ENCODE assay signal across 8 mouse cellular contexts in the genomic region with DNA sequence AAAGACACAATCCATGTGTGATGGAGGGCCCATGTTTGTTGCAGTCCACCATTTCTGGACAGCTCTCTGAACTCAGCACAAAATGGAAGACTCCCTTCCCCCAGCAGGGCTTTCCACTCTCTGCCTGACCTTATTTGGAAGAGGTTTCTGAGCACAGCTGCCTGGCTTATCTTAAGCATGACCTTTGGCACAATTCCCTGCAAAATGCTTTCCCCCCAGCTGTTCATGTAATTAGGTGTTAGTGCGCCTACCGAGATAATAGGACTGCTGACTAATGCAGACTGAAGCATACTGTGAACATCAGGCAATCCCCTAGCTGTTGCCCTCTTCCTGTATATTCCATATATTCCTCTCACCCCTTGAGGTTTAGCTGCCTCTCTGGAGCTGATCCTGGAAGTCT. TPM values are rescaled to one million over a fixed set of nuclear protein-coding genes. Genes with fewer than 3 reads are reported as not detected.
A peak's percentile ranks its signal among the peaks of the same experiment; 100 is the strongest.
DNase-seq lines count a peak whose midpoint lies in the region; ATAC-seq and TF ChIP-seq lines count a peak whose summit lies in the region.

No protein-coding gene starts in this region.

- H3K36me3 ChIP-seq in heart, embryonic 13.5 days = no peaks in the 10 kb centered on the region
- no peaks in the 10 kb centered on the region for H3K36me3 ChIP-seq in liver, embryonic 16.5 days (ENCODE audit: control insufficient read depth, insufficient read depth)
- H3K36me3 ChIP-seq in thymus, adult 2 months (ENCODE audit: control insufficient read depth, insufficient read depth, low read length) = no peaks in the 10 kb centered on the region

- peak overlapping the region; percentile 36; the same call in 1 of the 2 replicates for H3K27ac ChIP-seq in heart, embryonic 13.5 days (replicated peaks)
- no peak overlapping the region for H3K27ac ChIP-seq in liver, embryonic 16.5 days (ENCODE audit: low read length)
- H3K27ac ChIP-seq in thymus, adult 2 months (ENCODE audit: control insufficient read depth, insufficient read depth, low read length) = no peak overlapping the region

- TF ChIP-seq CTCF in thymus, adult 2 months (IDR thresholded peaks at IDR 0.05; ENCODE audit: borderline replicate concordance, control insufficient read depth, extremely low read depth, insufficient read depth, low read length, poor library complexity) = no peak

- DNase-seq in ES-CJ7 (ENCODE audit: low read depth, low spot score) = peak; percentile 6
- peak; percentile 18 for DNase-seq in adrenal gland, postnatal 14 days
- DNase-seq in cerebellum, adult 11 months = no peak
- no peak for DNase-seq in thymus, adult 2 months
- DNase-seq in spleen, postnatal 10 days (ENCODE audit: low spot score in 2 of 2) = no peak
- no peak for DNase-seq in thymus, postnatal 0 days (ENCODE audit: low spot score)

- no peak overlapping the region for H3K9ac ChIP-seq in heart, embryonic 13.5 days
- H3K9ac ChIP-seq in liver, embryonic 16.5 days (ENCODE audit: low read depth, low read length) = no peak overlapping the region

- no peak overlapping the region for H3K4me3 ChIP-seq in heart, embryonic 13.5 days
- no peak overlapping the region for H3K4me3 ChIP-seq in liver, embryonic 16.5 days (ENCODE audit: low read depth, low read length)
- H3K4me3 ChIP-seq in thymus, adult 2 months (ENCODE audit: control insufficient read depth, insufficient read depth, low read length) = no peak overlapping the region

- H3K4me1 ChIP-seq in heart, embryonic 13.5 days = peaks cover 18% of the 10 kb centered on the region
- H3K4me1 ChIP-seq in liver, embryonic 16.5 days (ENCODE audit: control insufficient read depth, low read depth, low read length) = no peaks in the 10 kb centered on the region
- H3K4me1 ChIP-seq in thymus, adult 2 months (replicated peaks; ENCODE audit: control insufficient read depth, insufficient read depth, low read length) = no peaks in the 10 kb centered on the region

- 18% methylated on average over 2 of the region's 2 CpGs for WGBS in heart, embryonic 13.5 days
- 42% methylated on average over 2 of the region's 2 CpGs for WGBS in liver, embryonic 16.5 days (ENCODE audit: insufficient replicate concordance)
- 88% methylated on average over 2 of the region's 2 CpGs for WGBS in thymus, adult 2 months

- H3K4me2 ChIP-seq in heart, embryonic 13.5 days = no peak overlapping the region
- H3K4me2 ChIP-seq in liver, embryonic 16.5 days (ENCODE audit: low read depth, low read length) = no peak overlapping the region

- ATAC-seq in heart, embryonic 13.5 days (ENCODE audit: extremely low read depth, insufficient number of reproducible peaks, low FRiP score, low TSS enrichment) = no peak; the same call in 1 of the 2 replicates
- ATAC-seq in liver, embryonic 16.5 days (ENCODE audit: low read depth) = peak; percentile 13; the same call in 1 of the 2 replicates

- no peaks in the 10 kb centered on the region for H3K27me3 ChIP-seq in heart, embryonic 13.5 days (replicated peaks)
- H3K27me3 ChIP-seq in liver, embryonic 16.5 days (ENCODE audit: control insufficient read depth, insufficient read depth, low read depth, low read length) = no peaks in the 10 kb centered on the region
- H3K27me3 ChIP-seq in thymus, adult 2 months (ENCODE audit: control insufficient read depth, insufficient read depth, low read length) = no peaks in the 10 kb centered on the region

- H3K9me3 ChIP-seq in heart, embryonic 13.5 days = no peaks in the 10 kb centered on the region
- H3K9me3 ChIP-seq in liver, embryonic 16.5 days (replicated peaks; ENCODE audit: control insufficient read depth, low read length) = no peaks in the 10 kb centered on the region

- TF ChIP-seq POLR2A in thymus, adult 2 months (IDR thresholded peaks at IDR 0.05; ENCODE audit: control insufficient read depth, extremely low read depth, insufficient read depth, low read length, poor library complexity) = no peak

RNA-seq across cellular contexts. Expression of a gene that starts 21.4 kb away (rescaled TPM):
- total RNA-seq in adrenal gland, postnatal 14 days (2021) = 3.6 and 82.0 TPM in 2 replicates
- polyA plus RNA-seq in heart, embryonic 13.5 days (2015; fragmentation: Nextera tagmentation; extraction: Ambion mirVana) = 1.1 and 5.3 TPM in 2 replicates
- 203 and 206 TPM in 2 replicates for polyA plus RNA-seq in liver, embryonic 16.5 days (2015; fragmentation: Nextera tagmentation; extraction: Ambion mirVana)
- 0.45 TPM in 1 of 2 replicates, not detected in the other for polyA plus RNA-seq in thymus, adult 2 months (2012; rRNA removed)
- 0.37 and 0.38 TPM in 2 replicates for polyA plus RNA-seq in thymus, postnatal 0 days (2015; fragmentation: Nextera tagmentation; extraction: Ambion mirVana)

RNA-seq across cellular contexts. Expression of a gene that starts 46.3 kb away (rescaled TPM):
- 36.8 and 37.9 TPM in 2 replicates for total RNA-seq in adrenal gland, postnatal 14 days (2021)
- 41.4 and 41.8 TPM in 2 replicates for polyA plus RNA-seq in heart, embryonic 13.5 days (2015; fragmentation: Nextera tagmentation; extraction: Ambion mirVana)
- polyA plus RNA-seq in liver, embryonic 16.5 days (2015; fragmentation: Nextera tagmentation; extraction: Ambion mirVana) = 26.6 and 28.4 TPM in 2 replicates
- 127 and 131 TPM in 2 replicates for polyA plus RNA-seq in thymus, adult 2 months (2012; rRNA removed)
- polyA plus RNA-seq in thymus, postnatal 0 days (2015; fragmentation: Nextera tagmentation; extraction: Ambion mirVana) = 43.8 and 49.8 TPM in 2 replicates

RNA-seq across cellular contexts. Expression of a gene that starts 46.4 kb away (rescaled TPM):
- 465 and 484 TPM in 2 replicates for total RNA-seq in adrenal gland, postnatal 14 days (2021)
- polyA plus RNA-seq in heart, embryonic 13.5 days (2015; fragmentation: Nextera tagmentation; extraction: Ambion mirVana) = 332 and 376 TPM in 2 replicates
- 168 TPM in 2 replicates for polyA plus RNA-seq in liver, embryonic 16.5 days (2015; fragmentation: Nextera tagmentation; extraction: Ambion mirVana)
- 117 and 150 TPM in 2 replicates for polyA plus RNA-seq in thymus, adult 2 months (2012; rRNA removed)
- polyA plus RNA-seq in thymus, postnatal 0 days (2015; fragmentation: Nextera tagmentation; extraction: Ambion mirVana) = 343 and 357 TPM in 2 replicates

Comparison
In these comparisons a context has a peak if more than half of its experiments do, and no peak if none do; other contexts are left out.
1. DNase-seq: peak in ES-CJ7 (single experiment) and adrenal gland, postnatal 14 days (single experiment); none in cerebellum, adult 11 months (single experiment), thymus, adult 2 months (single experiment), spleen, postnatal 10 days (0 of 2) and thymus, postnatal 0 days (single experiment).
2. RNA of a gene that starts 21.4 kb away (polyA plus RNA-seq): 203 to 206 TPM in liver, embryonic 16.5 days; 1.1 to 5.3 TPM in heart, embryonic 13.5 days, 0.37 to 0.38 TPM in thymus, postnatal 0 days and 0.45 TPM in thymus, adult 2 months; every median in the first group is over 10 times any median in the second.